Mouse (Mus musculus): ENCODE measurements around the gene Gabarap. TPM values are rescaled to one million over a fixed set of nuclear protein-coding genes. Genes with fewer than 3 reads are reported as not detected.
A peak's percentile ranks its signal among the peaks of the same experiment; 100 is the strongest.

Gene Gabarap
- total RNA-seq, 1 experiment from 2014 or later, result 344 TPM

- no peak for DNase-seq
Observed at GRCm38 (mm10) chr11:69968793-69969192, 22.1 kb upstream of the Gabarap start.

- DNase-seq, result no peak
Observed at GRCm38 (mm10) chr11:69970222-69970621, 20.7 kb upstream of the Gabarap start.

DNA sequence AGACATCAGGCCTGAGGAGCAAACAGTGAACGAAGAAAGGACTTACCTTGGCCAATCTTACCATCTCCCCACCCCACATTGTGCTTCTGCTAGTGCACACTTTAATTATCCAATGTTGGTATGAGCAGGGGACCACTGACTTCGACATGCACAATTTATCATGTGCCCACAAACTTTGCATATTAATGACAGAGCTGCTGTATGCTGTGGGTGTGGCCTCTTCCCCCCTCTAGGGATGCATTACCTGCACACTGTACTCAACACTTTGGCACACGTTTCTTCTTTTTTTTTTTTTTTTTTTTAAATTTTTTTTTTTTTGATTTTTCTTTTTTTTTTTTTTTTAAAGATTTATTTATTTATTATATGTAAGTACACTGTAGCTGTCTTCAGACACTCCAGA, 20.2 kb upstream of the Gabarap start:
- DNase-seq, result no peak

GRCm38 (mm10) chr11:69974907-69975306, 16.0 kb upstream of the Gabarap start:
- DNase-seq, result no peak

DNA sequence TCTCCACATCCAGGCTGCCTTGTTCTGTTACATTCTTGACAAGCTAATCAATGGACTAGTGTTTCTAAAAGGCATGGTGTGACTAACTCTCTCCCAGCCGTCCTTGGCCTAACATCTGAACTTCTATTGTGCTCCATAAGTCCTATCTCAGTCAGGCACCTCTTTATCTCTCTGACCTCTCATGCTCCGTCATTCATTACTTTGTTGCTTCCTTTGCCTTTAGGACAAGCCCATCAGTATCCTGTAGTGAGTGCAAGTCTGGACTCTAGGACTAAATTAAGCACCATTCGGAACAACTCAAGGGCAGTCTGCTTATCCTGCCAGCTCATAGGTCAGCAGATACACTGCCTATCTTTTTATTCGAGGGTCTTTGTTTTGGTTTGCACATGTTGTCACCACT, 14.7 kb upstream of the Gabarap start:
- no peak for DNase-seq

DNA sequence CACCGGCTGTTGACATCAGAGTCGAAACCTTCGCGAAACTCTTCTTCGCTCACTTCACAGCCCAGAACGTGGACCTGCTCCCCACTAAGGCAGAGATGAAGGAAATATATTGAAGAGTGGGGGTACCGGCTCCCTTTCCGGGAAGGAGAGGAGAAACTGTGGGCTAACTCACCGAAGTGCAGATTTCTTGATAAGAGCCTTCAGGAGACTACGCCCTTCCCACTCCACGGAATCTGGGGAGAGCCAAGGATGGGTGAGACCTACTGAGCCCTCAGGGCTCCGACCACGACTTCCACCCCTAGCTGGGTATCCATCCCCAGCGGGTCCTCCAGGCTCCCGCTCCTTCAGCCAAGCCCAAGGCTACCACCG, 11.1 kb upstream of the Gabarap start:
- DNase-seq, result no peak

- DNase-seq, result peak; percentile 97
Observed at GRCm38 (mm10) chr11:69980196-69981140, 10.5 kb upstream of the Gabarap start.

- peak; percentile 49 for DNase-seq
Observed at GRCm38 (mm10) chr11:69981141-69981762, 9.7 kb upstream of the Gabarap start, which contains the start of gene Ctdnep1. Ctdnep1 (plus strand) TSS chr11:69981156.

- DNase-seq, result no peak
Observed at GRCm38 (mm10) chr11:69982225-69982624, 8.7 kb upstream of the Gabarap start, which contains the start of gene Elp5. Elp5 (minus strand) TSS chr11:69982517.

DNA sequence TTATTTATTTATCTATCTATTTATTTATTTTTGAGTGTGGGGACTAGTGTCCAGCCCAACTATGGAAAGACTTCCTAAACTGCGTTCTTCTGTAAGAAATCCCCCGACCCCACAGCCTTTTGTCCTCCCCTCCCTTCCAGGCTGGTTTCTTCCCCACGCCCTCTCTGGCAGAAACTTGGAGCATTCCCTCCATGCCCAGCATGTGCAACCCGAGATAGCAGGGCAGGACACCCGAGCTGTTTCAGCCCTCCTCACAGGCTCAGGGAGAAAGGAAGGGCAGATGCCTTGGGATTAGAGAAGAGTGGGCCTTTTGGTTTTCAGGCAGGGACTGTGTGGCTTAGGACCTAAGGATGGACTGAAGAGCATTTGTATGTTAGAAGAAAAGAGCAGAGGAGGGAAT, 8.1 kb upstream of the Gabarap start:
- DNase-seq, result peak; percentile 61

- no peak for DNase-seq
Observed at GRCm38 (mm10) chr11:69983377-69983776, 7.6 kb upstream of the Gabarap start.

GRCm38 (mm10) chr11:69984431-69984830, 6.5 kb upstream of the Gabarap start:
- no peak for DNase-seq

GRCm38 (mm10) chr11:69989949-69990348, 994 bp upstream of the Gabarap start:
- DNase-seq, result peak; percentile 7

- no peak for DNase-seq
Observed at GRCm38 (mm10) chr11:69991711-69992110, 768 bp downstream of the Gabarap start.

DNA sequence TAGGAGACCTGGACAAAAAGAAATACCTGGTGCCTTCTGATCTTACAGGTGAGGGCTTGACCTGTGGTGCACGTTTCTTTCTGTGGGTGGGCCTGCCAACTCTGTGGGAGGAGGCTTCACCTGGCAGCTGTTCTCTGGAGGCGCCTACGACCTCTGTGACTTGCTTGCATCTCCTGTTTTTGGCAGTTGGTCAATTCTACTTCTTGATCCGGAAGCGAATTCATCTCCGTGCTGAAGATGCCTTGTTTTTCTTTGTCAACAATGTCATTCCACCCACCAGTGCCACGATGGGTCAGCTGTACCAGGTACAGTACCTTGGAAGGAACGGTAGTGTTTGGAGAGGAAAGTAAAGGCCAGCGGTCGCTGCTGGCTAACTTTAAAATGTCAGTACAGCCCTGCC, 1.5 kb downstream of the Gabarap start:
- DNase-seq, result no peak

DNA sequence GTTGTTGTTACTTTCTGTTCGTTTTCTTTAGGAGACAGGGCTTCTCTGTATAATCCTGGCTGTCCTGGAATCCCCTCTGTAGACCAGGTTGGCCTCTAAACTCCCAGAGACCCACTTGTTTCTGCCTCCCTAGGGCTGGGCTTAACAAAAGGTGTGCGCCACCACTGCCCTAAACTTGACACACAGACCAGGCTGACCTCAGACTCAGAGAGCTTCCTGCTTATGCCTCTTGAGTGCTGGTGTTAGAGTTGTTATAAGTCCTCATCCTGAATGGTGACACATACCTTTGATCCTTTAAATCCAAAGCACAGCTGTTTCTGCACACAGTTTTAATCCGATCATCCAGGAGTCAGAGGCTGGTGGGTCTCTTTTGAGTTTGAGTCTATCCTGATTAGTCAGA, 2.0 kb downstream of the Gabarap start:
- DNase-seq, result no peak

GRCm38 (mm10) chr11:69994401-69995090, 3.6 kb downstream of the Gabarap start:
- DNase-seq, result no peak

- DNase-seq, result peak; percentile 99
Observed at GRCm38 (mm10) chr11:69995391-69995960, 4.5 kb downstream of the Gabarap start, which contains the start of gene Phf23. Phf23 (plus strand) TSS chr11:69995777.

DNA sequence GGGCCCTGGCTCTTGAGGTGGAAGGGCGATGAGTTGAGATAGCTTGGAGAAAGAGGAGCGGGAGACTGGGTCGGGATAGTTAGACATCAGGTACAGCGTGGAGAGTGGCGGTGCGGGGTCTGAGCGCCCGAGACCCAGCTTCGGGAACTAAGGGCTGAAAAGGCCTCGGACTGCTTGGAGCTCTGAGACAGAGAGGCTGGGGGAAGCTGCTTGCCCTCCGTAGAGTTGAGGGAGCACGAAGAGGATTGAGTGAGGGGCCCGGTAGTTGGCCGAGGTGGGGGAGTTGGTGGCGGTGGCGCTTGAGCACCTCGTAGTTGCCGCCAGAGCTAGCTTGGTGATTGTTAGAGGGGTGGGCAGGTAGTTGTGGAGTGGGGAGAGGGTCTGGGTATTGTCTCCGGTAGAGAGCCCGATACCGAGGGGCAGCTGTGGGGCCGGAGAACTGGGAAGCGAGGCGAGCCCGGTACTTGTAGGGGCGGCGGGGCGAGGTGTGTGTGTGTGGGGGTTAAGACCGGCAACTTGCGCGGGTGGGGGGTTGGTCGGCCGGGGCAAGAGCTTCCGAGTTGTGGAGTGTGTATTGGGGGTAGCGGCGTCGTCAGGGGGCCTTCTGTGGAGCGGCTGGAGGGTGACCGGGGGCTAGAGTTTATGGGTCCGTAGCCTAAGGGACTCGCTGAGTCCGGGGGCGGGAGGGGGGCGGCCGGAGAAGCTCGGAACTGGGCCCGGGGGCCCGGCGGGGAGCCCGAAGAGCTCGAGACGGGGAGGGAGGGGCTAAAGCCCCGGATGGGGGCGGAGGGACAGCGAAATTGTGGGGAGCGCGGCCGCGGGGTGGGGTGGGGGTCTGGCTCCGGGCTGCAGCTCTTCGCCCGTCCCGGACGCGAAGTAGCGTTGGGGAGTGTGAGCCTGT, 5.5 kb downstream of the Gabarap start:
- peak; percentile 84 for DNase-seq

DNA sequence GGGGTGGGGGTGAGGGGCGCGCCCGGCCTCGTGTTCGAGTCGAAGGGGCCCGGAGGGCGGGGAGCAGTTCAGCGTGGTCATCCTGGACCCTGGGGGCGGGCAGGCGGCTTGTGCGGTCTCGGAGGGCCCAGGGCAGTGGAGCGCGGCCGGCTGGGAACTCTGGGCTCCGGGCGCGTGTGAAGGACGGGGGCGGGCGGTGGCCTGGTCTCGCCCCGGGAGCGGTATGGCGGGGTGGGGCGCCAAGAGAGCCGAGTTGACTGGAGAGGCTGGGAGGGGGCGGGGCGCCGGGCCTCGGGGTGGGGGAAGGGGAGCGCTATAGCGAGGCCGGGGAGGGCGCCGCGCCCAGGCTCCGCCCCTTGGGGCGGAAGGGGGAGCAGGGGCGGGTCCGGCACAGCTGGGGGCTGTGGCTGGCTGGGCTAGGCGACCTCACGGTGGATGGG, 6.1 kb downstream of the Gabarap start:
- DNase-seq, result peak; percentile 96
